Mouse (Mus musculus) hindbrain, embryonic 16.5 days (tissue): ENCODE data around the gene Gm9747. TPM values are rescaled to one million over a fixed set of nuclear protein-coding genes. Genes with fewer than 3 reads are reported as not detected.

Source experiments
- ATAC-seq: fragments of 200-750 bp; cut with Nextera tagmentation; 2 replicates; pipeline ENCODE4 v1.8.0; 2017; ENCODE audit warnings: moderate TSS enrichment, moderate library complexity
- H3K27ac ChIP-seq: fragments of 300-500 bp; sonication (generic); 2 replicates; pipeline ENCODE4 v1.5.1; 2014; ENCODE audit warnings: low read depth, mild to moderate bottlenecking, control low read depth, low read length, moderate library complexity
- H3K27me3 ChIP-seq: fragments of 300-500 bp; sonication (generic); replicated peaks from 2 replicates; pipeline ENCODE4 v1.6.1; 2014; ENCODE audit warnings: low read length; ENCODE audit not compliant: control insufficient read depth, insufficient read depth
- H3K36me3 ChIP-seq: fragments of 300-500 bp; sonication (generic); 2 replicates; pipeline ENCODE4 v1.6.1; 2014; ENCODE audit warnings: mild to moderate bottlenecking, low read length, moderate library complexity, mixed read lengths; ENCODE audit not compliant: control insufficient read depth, insufficient read depth
- H3K4me1 ChIP-seq: fragments of 300-500 bp; sonication (generic); 2 replicates; pipeline ENCODE4 v1.6.1; 2014; ENCODE audit warnings: low read depth, low read length; ENCODE audit not compliant: control insufficient read depth, insufficient read depth
- H3K4me2 ChIP-seq: fragments of 300-500 bp; sonication (generic); 2 replicates; pipeline ENCODE4 v1.6.1; 2014; ENCODE audit warnings: mild to moderate bottlenecking, low read length, control low read depth, moderate library complexity
- H3K4me3 ChIP-seq: fragments of 300-500 bp; sonication (generic); 2 replicates; pipeline ENCODE4 v1.5.1; 2014; ENCODE audit warnings: mild to moderate bottlenecking, low read length, control low read depth, moderate library complexity
- H3K9ac ChIP-seq: fragments of 300-500 bp; sonication (generic); 2 replicates; pipeline ENCODE4 v1.6.1; 2014; ENCODE audit warnings: low read depth, mild to moderate bottlenecking, control low read depth, low read length, moderate library complexity
- H3K9me3 ChIP-seq: fragments of 300-500 bp; sonication (generic); 2 replicates; pipeline ENCODE4 v1.6.1; 2014; ENCODE audit warnings: mild to moderate bottlenecking, low read length, moderate library complexity; ENCODE audit not compliant: control insufficient read depth
- WGBS: fragments of 180-500 bp; shearing (Covaris S2); extraction: QIAGEN DNeasy Blood & Tissue Kit; methylation state at CpG from one replicate; pipeline ENCODE4 v1.1.7; 2014; 5-methylcytosine and 5-hydroxymethylcytosine counted together
- polyA plus RNA-seq: library from polyadenylated mRNA; unstranded; fragments of >200 nt; fragmentation: Nextera tagmentation; extraction: Ambion mirVana; gene quantifications from 2 replicates; pipeline ENCODE4 v1.2.1, GENCODE M21; 2015

Gm9747 gene
- polyA plus RNA-seq, 1 experiment from 2014 or later = 27.2 TPM

GRCm38 (mm10) chr1:82247221-82247951 is 14.5 kb downstream of the Gm9747 start:
- no peak overlapping the region for H3K27ac ChIP-seq
- H3K36me3 ChIP-seq = no peaks in the 10 kb centered on the region
- H3K9me3 ChIP-seq = no peaks in the 10 kb centered on the region
- no peak for ATAC-seq
- no peaks in the 10 kb centered on the region for H3K4me1 ChIP-seq
- H3K27me3 ChIP-seq = no peaks in the 10 kb centered on the region
- 45% methylated on average over 10 of the region's 10 CpGs for WGBS
- no peak overlapping the region for H3K4me2 ChIP-seq
- H3K4me3 ChIP-seq = no peak overlapping the region
- no peak overlapping the region for H3K9ac ChIP-seq

GRCm38 (mm10) chr1:82253789-82254445 is 21.0 kb downstream of the Gm9747 start:
- H3K27ac ChIP-seq = no peak overlapping the region
- no peak overlapping the region for H3K4me2 ChIP-seq
- peaks cover 2% of the 10 kb centered on the region for H3K4me1 ChIP-seq
- H3K27me3 ChIP-seq = no peaks in the 10 kb centered on the region
- H3K9ac ChIP-seq = no peak overlapping the region
- H3K36me3 ChIP-seq = no peaks in the 10 kb centered on the region
- WGBS = 85% methylated on average over 9 of the region's 9 CpGs
- no peak overlapping the region for H3K4me3 ChIP-seq
- ATAC-seq = 0 out of 2 replicates have a peak, but pooled peaks have one; percentile 26
- no peaks in the 10 kb centered on the region for H3K9me3 ChIP-seq

GRCm38 (mm10) chr1:82257457-82257856 is 24.5 kb downstream of the Gm9747 start:
- 61% methylated on average over 5 of the region's 5 CpGs for WGBS
- no peaks in the 10 kb centered on the region for H3K27me3 ChIP-seq
- H3K4me3 ChIP-seq = no peak overlapping the region
- no peaks in the 10 kb centered on the region for H3K36me3 ChIP-seq
- H3K27ac ChIP-seq = no peak overlapping the region
- H3K9me3 ChIP-seq = no peaks in the 10 kb centered on the region
- H3K9ac ChIP-seq = no peak overlapping the region
- H3K4me2 ChIP-seq = no peak overlapping the region
- peaks cover 5% of the 10 kb centered on the region for H3K4me1 ChIP-seq
- ATAC-seq = no peak

- Histone ChIP-seq H3K4me2 (no peak overlapping the region), H3K4me1 (peaks cover 5% of the 10 kb centered on the region), H3K36me3 (no peaks in the 10 kb centered on the region), H3K27ac (no peak overlapping the region), H3K27me3 (no peaks in the 10 kb centered on the region), H3K9me3 (no peaks in the 10 kb centered on the region), H3K9ac (no peak overlapping the region), H3K4me3 (no peak overlapping the region)
- 46% methylated on average over 7 of the region's 7 CpGs for WGBS
- ATAC-seq = no peak
These were observed 25.4 kb downstream of the Gm9747 start for GRCm38 (mm10) chr1:82258331-82258730.

- H3K9ac ChIP-seq = no peak overlapping the region
- no peak for ATAC-seq
- peaks cover 5% of the 10 kb centered on the region for H3K4me1 ChIP-seq
- no peaks in the 10 kb centered on the region for H3K27me3 ChIP-seq
- WGBS = 67% methylated on average over 3 of the region's 3 CpGs
- no peak overlapping the region for H3K4me3 ChIP-seq
- no peak overlapping the region for H3K4me2 ChIP-seq
- H3K27ac ChIP-seq = no peak overlapping the region
- H3K36me3 ChIP-seq = no peaks in the 10 kb centered on the region
- H3K9me3 ChIP-seq = no peaks in the 10 kb centered on the region
These were observed 27.1 kb downstream of the Gm9747 start for GRCm38 (mm10) chr1:82260055-82260454.

- WGBS = 44% methylated on average over 9 of the region's 9 CpGs
- Histone ChIP-seq H3K4me2 (no peak overlapping the region), H3K9me3 (no peaks in the 10 kb centered on the region), H3K27me3 (no peaks in the 10 kb centered on the region), H3K36me3 (no peaks in the 10 kb centered on the region), H3K9ac (no peak overlapping the region), H3K4me1 (peaks cover 5% of the 10 kb centered on the region), H3K27ac (no peak overlapping the region), H3K4me3 (no peak overlapping the region)
- peak; percentile 85 for ATAC-seq
These were observed 28.2 kb downstream of the Gm9747 start for GRCm38 (mm10) chr1:82261053-82261618.

- H3K4me3 ChIP-seq = no peak overlapping the region
- H3K4me1 ChIP-seq = peaks cover 5% of the 10 kb centered on the region
- H3K27ac ChIP-seq = no peak overlapping the region
- no peak overlapping the region for H3K9ac ChIP-seq
- WGBS = 90% methylated on average over 5 of the region's 5 CpGs
- no peak overlapping the region for H3K4me2 ChIP-seq
- H3K9me3 ChIP-seq = no peaks in the 10 kb centered on the region
- no peaks in the 10 kb centered on the region for H3K27me3 ChIP-seq
- no peaks in the 10 kb centered on the region for H3K36me3 ChIP-seq
- ATAC-seq = no peak
These were observed 28.7 kb downstream of the Gm9747 start for GRCm38 (mm10) chr1:82261638-82262037.

- ATAC-seq = no peak
- Histone ChIP-seq H3K36me3 (no peaks in the 10 kb centered on the region), H3K4me3 (no peak overlapping the region), H3K4me2 (no peak overlapping the region), H3K9me3 (no peaks in the 10 kb centered on the region), H3K27me3 (no peaks in the 10 kb centered on the region), H3K9ac (no peak overlapping the region), H3K4me1 (peaks cover 4% of the 10 kb centered on the region), H3K27ac (no peak overlapping the region)
- WGBS = 35% methylated on average over 1 of the region's 1 CpGs
These were observed 29.4 kb downstream of the Gm9747 start for GRCm38 (mm10) chr1:82262331-82262730.

GRCm38 (mm10) chr1:82267547-82267946 is 34.6 kb downstream of the Gm9747 start:
- no peak overlapping the region for H3K4me2 ChIP-seq
- H3K4me3 ChIP-seq = no peak overlapping the region
- no peak overlapping the region for H3K27ac ChIP-seq
- 85% methylated on average over 4 of the region's 4 CpGs for WGBS
- H3K27me3 ChIP-seq = no peaks in the 10 kb centered on the region
- ATAC-seq = no peak
- no peaks in the 10 kb centered on the region for H3K36me3 ChIP-seq
- no peaks in the 10 kb centered on the region for H3K9me3 ChIP-seq
- no peaks in the 10 kb centered on the region for H3K4me1 ChIP-seq
- no peak overlapping the region for H3K9ac ChIP-seq
